Mouse (Mus musculus) frontal cortex, postnatal 10 days (tissue): Measurements from ENCODE around the gene Pask.

Experiments used
- DNase-seq, 2 experiments: peaks; one replicate each; pipeline ENCODE4 v3.0.0; 2022; ENCODE audit warnings: low spot score in 2 of 2, mixed read lengths in 1 of 2

Pask gene

DNA sequence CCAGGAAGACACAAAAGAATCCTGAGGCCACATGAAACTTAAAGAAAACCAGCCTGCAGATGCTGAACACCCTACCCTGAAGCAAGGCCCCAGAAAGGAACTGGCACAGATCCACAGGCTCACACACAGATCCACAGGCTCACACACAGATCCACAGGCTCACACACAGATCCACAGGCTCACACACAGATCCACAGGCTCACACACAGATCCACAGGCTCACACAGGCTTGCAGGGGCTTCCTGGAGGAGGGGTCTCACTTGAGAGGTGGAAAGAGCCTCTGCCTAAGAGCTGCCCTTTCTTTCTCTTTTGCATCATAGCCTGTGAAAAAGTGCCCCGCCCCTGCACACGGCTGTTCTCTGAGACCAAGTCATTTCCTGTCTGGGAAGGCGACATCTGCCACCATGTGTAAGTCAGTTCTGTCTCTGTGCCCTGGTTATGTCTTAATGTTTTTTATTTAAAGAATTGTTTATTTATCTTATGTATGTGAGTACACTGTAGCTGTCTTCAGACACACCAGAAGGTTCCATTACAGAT lies 53.5 kb downstream of the Pask start:
- DNase-seq, result no peak

- DNase-seq, result no peak
Measured at GRCm38 (mm10) chr1:93277041-93277440, 66.2 kb downstream of the Pask start.

DNA sequence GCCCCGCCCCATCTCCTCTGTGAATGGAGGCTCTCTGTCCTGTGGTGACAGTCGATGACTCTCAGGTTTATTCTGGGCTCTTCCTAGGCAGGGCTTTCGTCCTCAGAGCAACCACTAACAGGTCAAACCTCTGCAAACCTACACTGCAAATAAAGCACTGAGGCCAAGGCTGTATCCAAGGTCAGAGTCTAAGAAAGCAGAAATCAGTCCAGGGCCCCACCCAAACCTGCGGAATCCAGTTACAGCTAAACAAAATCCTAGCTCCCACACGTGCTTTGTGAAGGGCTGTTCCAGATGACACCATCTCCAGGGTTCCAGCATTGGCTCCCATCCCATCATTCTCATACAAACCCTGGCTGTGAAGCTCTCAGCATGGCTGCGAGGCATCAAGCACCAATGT lies 67.7 kb downstream of the Pask start:
- DNase-seq, result no peak

GRCm38 (mm10) chr1:93272409-93272821 lies 70.9 kb downstream of the Pask start:
- no peak for DNase-seq

DNA sequence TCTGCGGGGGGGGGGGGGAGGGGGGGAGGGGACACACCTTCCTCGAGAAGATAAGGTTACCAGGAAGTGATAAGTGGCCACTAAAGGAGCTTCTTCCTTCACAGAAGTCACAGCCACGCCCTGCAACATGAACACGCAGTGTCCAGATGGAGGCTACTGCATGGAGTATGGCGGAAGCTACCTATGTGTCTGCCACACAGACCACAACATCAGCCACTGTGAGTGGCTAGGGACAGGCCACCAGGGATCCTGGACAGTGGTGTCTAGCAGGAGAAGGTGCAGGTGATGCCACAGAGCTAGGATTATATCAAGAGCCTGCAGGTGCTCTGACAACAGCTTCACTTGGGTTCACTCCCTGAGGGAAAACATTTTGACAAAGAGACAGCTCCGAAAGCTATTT lies 71.5 kb downstream of the Pask start:
- no peak for DNase-seq

GRCm38 (mm10) chr1:93270516-93271240 lies 72.6 kb downstream of the Pask start:
- DNase-seq, result no peak

GRCm38 (mm10) chr1:93268246-93268645 lies 75.0 kb downstream of the Pask start:
- DNase-seq, result no peak

DNA sequence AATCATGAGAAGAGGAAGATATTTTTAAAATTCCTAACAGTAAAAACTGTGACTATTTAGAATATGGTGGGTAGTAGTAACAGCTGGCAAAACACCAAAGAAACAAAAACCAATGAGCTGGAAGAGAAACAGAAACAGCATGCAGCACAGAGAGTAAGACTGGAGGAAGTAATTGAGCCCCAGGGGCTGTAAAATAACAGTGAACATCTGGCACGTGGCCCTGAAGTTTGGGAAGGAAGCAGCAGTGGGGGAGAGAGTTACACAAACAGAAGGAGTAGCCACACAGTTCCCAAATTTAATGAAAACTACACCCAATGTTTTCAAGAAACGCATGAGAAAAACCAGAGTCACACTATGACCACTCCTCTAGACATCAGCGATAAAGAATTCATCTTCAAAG lies 76.1 kb downstream of the Pask start:
- DNase-seq, result no peak
